Mouse (Mus musculus): ENCODE data around the gene Tigit.

Tigit gene

GRCm38 (mm10) chr16:43668294-43668693 lies 4.3 kb upstream of the Tigit start:
- no peak for DNase-seq (ENCODE audit: low read depth, low spot score)

- DNase-seq (ENCODE audit: low read depth, low spot score), result no peak
These were observed 915 bp upstream of the Tigit start for GRCm38 (mm10) chr16:43664861-43665260.

- no peak for DNase-seq (ENCODE audit: low read depth, low spot score)
These were observed 1.6 kb downstream of the Tigit start for GRCm38 (mm10) chr16:43662124-43663004.

GRCm38 (mm10) chr16:43661576-43661975 lies 2.4 kb downstream of the Tigit start:
- DNase-seq (ENCODE audit: low read depth, low spot score), result no peak

GRCm38 (mm10) chr16:43655183-43655787 lies 8.7 kb downstream of the Tigit start:
- no peak for DNase-seq (ENCODE audit: low read depth, low spot score)

- DNase-seq (ENCODE audit: low read depth, low spot score), result no peak
These were observed 9.7 kb downstream of the Tigit start for GRCm38 (mm10) chr16:43654269-43654668.

GRCm38 (mm10) chr16:43653288-43653687 lies 10.7 kb downstream of the Tigit start:
- DNase-seq (ENCODE audit: low read depth, low spot score), result no peak

- no peak for DNase-seq (ENCODE audit: low read depth, low spot score)
These were observed 13.4 kb downstream of the Tigit start for GRCm38 (mm10) chr16:43650355-43651080.

- no peak for DNase-seq (ENCODE audit: low read depth, low spot score)
These were observed 16.3 kb downstream of the Tigit start for GRCm38 (mm10) chr16:43647641-43648040.

- DNase-seq (ENCODE audit: low read depth, low spot score), result no peak
These were observed 17.0 kb downstream of the Tigit start for GRCm38 (mm10) chr16:43646943-43647342.

GRCm38 (mm10) chr16:43645879-43646278 lies 18.1 kb downstream of the Tigit start:
- no peak for DNase-seq (ENCODE audit: low read depth, low spot score)

- no peak for DNase-seq (ENCODE audit: low read depth, low spot score)
These were observed 22.7 kb downstream of the Tigit start for GRCm38 (mm10) chr16:43641230-43641629.

- no peak for DNase-seq (ENCODE audit: low read depth, low spot score)
These were observed 25.4 kb downstream of the Tigit start for GRCm38 (mm10) chr16:43638406-43639049.

GRCm38 (mm10) chr16:43637241-43637640 lies 26.7 kb downstream of the Tigit start:
- DNase-seq (ENCODE audit: low read depth, low spot score), result no peak

- DNase-seq (ENCODE audit: low read depth, low spot score), result no peak
These were observed 29.9 kb downstream of the Tigit start for GRCm38 (mm10) chr16:43634037-43634436.

- DNase-seq (ENCODE audit: low read depth, low spot score), result no peak
These were observed 32.2 kb downstream of the Tigit start for GRCm38 (mm10) chr16:43631758-43632157.

- DNase-seq (ENCODE audit: low read depth, low spot score), result peak; percentile 8
These were observed 35.3 kb downstream of the Tigit start for GRCm38 (mm10) chr16:43628662-43629061.

- DNase-seq (ENCODE audit: low read depth, low spot score), result peak; percentile 75
These were observed 38.0 kb downstream of the Tigit start for GRCm38 (mm10) chr16:43625956-43626355.

- DNase-seq (ENCODE audit: low read depth, low spot score), result no peak
These were observed 38.7 kb downstream of the Tigit start for GRCm38 (mm10) chr16:43625289-43625688.

GRCm38 (mm10) chr16:43624876-43625275 lies 39.1 kb downstream of the Tigit start:
- no peak for DNase-seq (ENCODE audit: low read depth, low spot score)

- DNase-seq (ENCODE audit: low read depth, low spot score), result no peak
These were observed 40.5 kb downstream of the Tigit start for GRCm38 (mm10) chr16:43623315-43624000.

All from telencephalon, adult 2 months (tissue).